Mouse (Mus musculus) regulatory T cell (primary cell): Measurements from ENCODE around the gene Csrnp2.
"Not testable (repeated sequence)": the region's sequence is repeated elsewhere in the genome, so short reads cannot be mapped to it uniquely, and the experiment has no call there.

Experiments
- in situ Hi-C: fragments of 300-600 bp; cut with MboI, MseI; formaldehyde crosslinking; loops from one replicate; pipeline ENCODE4 v1.15.1; 2025; ENCODE audit warnings: high pct_unique_total_duplicates

Csrnp2 gene

DNA sequence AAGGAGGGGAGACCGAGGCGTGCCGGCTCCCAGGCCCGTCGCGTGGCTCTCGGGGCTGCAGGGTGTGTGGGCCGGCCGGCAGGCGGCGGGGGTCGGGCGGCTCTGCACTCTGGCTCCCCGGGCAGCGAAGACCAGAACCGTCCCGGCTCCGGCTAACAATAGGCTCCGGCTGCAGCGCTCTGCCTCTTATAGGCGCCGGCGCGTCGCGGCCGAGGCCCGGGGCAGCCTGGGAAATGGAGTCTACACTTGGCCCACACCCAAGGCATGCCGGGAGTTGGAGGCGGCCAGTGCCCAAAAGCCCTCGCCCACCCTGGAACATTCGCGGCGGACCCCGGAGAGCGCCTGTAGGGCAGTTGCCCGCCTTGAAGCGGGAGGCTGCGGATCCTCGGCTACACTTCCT lies at the start of gene Csrnp2:
Csrnp2 (minus strand) TSS at position 387 of the 400 bp plus-strand sequence.
- in situ Hi-C loops = loop anchor here (10.0 kb wide), 1 partner anchor 1250 kb away; the partner anchor contains the start of gene Krt71

DNA sequence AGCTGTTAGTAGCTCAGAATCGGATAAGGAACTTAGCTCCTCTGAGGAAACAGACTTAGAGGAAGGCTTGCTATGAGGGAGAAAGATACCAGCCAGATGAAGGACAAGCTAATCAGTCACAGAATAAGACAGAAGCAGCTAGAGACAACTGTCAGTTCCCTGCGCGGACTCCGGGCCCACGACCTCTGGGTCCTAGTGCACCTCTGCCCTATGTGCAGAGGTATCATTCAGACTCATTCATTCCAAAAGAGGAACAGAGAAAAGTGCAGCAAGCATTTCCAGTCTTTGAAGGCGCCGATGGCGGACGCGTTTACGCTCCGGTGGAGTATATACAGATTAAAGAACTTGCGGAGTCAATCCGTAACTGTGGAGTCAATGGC lies 48.4 kb upstream of the Csrnp2 start:
- in situ Hi-C loops = not testable (repeated sequence)

DNA sequence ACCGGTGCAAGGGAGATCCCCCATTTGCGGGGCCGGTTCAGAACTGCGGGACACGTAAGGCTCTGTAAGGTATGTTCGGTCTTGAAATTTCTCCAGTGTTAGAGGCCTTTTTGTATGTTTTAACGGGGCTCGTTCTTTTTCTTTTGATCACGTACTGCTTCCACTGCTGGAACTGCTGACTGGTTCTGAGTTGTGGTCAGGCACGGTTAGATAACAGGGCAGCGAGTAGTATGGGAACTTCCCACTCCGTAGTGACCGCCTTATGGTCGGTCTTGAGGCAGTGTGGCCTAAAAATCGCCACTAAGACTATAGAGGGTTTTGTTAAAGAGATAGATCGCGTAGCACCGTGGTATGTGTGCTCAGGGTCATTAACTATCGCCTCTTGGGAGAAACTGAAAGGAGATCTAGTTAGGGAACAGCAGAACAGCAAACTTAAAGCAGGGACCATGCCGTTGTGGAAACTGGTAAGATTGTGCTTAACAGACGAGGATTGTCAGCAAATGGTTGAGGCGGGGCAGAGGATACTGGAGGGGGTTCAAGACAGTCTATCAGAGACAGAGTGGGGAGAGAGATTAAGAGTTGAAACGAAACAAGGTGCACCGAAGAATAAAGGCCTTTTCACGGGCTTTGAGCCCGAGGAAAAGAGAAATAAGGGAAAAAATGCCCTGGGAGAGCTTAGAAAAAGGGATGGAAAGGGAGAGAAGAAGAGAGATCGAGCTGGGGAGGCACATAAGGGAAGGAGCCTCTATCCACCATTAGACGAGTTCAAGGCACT lies 47.8 kb upstream of the Csrnp2 start:
- in situ Hi-C loops = not testable (repeated sequence)

DNA sequence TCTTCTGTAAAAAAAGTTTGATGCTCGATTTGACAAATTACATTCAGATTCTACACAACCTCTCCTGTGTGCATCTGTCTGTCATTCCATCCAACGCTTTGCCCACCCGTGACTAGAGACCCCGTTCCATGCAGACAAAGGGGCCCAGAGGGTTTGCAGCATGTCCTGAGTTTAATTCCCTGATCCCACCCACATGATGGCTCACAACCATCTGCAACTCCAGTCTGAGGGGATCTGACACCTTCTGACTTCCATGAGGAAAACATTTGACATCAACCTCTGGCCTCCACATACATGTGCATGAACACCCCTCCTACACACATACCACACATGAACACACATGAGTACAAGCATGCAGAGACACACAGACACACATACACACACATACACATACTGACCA lies 46.1 kb upstream of the Csrnp2 start:
- in situ Hi-C loops = no loop called here

DNA sequence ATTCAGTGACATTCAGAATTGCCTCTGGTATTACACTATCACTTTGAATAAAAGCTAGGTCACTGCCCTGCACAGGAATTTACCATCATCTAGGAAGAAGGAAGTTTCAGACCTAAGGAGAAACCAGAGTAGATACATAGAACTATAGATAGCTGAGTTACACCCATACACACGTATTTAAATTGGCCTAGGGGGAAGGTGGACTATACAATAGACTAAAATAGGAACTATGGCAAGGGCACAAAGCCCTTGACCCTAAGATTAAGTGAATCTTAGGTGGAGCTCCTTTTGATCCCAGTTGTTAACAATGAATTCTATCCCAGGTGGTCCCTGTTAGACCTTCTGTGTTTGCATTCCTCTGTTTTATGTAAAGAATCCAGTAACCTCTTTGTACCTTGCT lies 45.7 kb upstream of the Csrnp2 start:
- in situ Hi-C loops = not testable (repeated sequence)

DNA sequence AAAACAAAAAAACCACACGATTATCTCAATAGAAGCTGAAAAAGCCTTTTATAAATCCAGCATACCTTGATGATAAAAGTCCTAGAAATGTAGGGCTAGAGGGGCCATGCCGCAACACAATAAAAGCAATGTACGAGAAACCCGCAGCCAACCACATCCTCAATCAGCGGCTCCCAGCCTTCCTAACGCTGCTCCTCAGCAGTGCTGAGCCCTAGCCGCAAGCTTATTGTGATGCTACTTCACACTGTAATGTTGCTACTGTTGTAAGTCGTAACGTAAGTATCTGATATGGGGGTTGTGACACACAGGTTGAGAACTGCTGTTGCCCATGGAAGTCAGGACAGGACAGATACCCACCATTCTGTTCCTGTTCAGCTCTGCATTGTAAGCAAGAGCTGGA lies 44.1 kb upstream of the Csrnp2 start:
- in situ Hi-C loops = loop anchor here (5.0 kb wide), 1 partner anchor 38 kb away; no protein-coding TSS in a partner anchor

DNA sequence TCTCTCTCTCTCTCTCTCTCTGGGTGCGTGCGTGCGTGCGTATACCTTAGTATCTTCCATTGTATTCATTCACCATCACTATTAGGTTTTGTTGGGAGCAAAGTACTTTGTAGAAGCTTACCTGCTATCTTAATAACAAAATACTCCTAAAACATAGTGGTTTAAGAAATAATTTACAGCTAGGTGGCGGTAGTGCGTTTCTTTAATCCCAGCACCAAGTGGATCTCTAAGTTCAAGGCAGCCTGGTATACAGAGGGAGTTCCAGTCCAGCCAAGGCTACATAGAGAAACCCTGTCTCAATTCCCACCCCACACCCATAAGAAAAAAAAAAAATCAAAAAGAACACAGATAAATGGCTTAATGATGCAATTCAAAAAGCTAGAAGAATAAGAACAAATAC lies 42.6 kb upstream of the Csrnp2 start:
- in situ Hi-C loops = loop anchor here (5.0 kb wide), 1 partner anchor 39 kb away; no protein-coding TSS in a partner anchor

DNA sequence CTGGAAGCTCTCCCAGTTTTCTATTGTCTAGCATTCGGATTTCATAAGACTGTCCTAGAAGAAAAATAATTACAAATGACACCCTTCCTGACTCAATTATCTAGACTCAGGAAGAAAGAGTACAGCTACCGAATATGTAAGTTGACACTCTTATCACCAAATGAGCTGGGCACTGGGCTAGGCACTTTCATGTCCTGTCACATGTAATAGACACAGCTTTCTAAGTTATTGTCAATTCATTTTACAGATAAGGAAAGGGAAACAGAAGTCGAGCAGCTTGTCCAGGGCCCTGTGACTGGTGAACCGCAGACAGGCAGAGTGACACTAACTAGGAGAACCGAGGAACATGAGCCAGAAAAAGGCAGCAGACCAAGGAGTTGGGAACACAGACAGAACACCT lies 32.6 kb upstream of the Csrnp2 start:
- in situ Hi-C loops = loop anchor here (10.0 kb wide), 1 partner anchor 163 kb away; the partner anchor contains the start of gene Higd1c

DNA sequence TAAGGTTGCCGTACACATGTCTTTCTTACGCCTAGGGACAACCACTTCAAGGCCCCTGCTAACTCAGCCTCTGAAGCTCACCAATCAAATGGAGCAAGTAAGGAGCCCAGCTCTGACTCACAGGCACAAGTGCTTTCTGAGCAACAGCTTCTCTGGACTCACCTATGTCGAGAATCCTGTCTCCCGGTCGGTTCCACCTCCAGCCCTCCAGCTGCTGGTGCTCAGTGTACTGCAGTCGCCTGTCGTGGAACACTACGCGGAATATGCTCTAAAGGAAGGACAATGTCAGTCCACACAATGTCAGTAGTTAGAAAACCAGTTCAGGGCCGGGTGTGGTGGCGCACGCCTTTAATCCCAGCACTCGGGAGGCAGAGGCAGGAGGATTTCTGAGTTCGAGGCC lies 30.1 kb upstream of the Csrnp2 start:
- in situ Hi-C loops = loop anchor here (10.0 kb wide), 1 partner anchor 161 kb away; the partner anchor contains the start of gene Higd1c

DNA sequence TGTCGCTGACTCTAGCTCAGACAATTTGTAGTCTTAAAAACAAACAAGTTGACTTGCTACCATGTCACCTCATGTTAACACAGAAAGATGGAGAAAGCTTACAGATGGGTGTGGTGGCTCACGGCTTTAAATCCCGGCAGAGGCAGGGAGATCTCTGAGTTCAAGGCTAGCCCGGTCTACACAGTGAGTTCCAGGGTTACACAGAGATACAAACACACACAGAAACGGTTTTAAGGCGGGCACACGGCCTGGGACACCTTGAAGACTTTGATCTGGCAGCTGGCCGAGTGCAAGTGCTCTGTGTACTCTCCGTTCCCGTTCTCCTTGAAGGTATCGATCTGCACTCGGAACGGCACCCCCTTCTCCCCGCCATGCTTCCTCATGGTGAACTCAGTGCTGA lies 25.0 kb upstream of the Csrnp2 start:
- in situ Hi-C loops = loop anchor here (10.0 kb wide), 1 partner anchor 156 kb away; the partner anchor contains the start of gene Higd1c

DNA sequence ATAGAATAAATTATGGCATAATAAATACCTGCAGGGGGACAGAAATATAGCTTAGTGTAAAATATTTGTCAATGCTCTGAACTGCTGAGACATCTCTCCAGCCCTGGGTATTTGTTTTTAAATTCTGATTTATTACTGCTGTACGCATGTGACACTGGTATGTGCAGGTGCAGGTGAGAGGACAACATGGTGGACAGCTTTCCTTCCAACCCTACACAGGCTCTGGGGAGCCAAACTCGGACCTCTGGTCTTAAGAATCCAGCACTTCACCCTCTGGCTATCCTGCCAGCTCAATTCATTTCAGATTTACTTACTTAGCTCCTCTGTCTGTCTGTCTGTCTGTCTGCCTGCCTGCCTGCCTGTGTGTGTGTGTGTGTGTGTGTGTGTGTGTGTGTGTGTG lies 19.8 kb upstream of the Csrnp2 start:
- in situ Hi-C loops = no loop called here

DNA sequence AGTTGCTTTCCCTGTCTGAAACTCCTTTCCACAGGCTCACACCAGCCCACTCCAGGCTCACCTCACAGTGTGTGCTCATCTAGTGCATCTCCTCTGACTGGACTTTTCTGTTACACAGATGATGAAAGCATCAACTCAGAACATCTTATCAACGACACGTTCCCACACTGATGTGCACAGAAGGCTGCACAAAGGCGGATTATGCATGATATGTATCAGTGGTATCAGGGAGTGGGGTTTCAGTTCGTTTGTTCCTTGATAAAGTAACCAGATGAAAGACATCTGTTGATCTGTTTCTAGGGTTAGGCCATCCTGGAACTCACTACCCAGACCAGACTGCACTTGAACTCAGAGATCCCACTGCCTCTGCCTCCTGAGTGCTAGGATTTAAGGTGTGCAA lies 18.1 kb upstream of the Csrnp2 start:
- in situ Hi-C loops = no loop called here

DNA sequence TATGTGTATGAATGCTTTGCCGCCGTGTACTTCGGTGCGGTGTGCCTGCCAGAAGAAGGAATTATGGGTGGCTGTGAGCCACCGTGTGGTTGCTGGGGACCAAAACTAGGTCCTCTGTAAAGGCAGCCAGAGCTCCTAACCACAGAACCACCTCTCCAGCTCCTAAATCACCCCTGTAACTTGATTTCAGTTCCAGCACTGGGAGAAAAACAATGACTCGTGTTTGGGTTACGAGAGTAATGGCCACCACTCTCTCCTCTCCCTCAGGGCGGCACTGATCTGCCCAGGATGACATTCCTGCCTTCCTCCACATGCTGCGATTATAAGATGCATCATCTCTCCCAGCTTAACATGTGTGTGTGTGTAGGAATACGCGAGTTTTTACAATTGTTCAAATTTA lies 14.8 kb upstream of the Csrnp2 start:
- in situ Hi-C loops = no loop called here

DNA sequence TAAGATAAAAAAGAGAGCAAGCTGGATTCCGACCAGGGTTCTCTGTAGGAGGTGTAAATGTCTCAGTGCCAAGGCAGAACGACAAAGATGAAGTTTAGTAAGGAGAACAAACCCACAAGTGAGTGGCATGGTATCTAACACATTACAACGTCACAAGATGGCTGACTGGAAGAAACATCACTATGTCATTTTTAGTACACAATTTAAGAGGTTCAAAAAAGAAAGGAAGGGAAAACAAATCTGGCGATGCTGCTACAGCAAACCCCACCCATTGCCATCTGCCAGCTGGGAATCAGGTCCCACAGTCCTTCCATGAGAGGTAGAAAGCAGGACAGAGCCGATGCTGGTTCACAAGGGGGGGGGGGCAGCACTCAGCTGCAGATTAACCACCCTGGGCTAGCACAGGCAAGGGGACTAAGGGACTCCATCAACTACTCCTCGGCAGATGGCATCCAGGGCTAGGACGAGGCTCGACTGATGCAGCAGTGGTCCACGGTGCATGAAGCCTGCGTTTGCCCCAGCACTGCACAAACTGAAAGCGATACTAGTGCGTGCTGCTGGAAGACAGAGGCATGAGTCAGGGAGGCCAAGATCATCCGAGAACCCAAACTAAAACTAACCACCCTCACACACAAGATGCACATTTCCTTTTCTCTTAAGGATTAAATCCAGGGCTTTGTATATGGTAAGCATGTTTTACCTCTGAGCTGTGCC lies 13.3 kb upstream of the Csrnp2 start:
- in situ Hi-C loops = no loop called here

DNA sequence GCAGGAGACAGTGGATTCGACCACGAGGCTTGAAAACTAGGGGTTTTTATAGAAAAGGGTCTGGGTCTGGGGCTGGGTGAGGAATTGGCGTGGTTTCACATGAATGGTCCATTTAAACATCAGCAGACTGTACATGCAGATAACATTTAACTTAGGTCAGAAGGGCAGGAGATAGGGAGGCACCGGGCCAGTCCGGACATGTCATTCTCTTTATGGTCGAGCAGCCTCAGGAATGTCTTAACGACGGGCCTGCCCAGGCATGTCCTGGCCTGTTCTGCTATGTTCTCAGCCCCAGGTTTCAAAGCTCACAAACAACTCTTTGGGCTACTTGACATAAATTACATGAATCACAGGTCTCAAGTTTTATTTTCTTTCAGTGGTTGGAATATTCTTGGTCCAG lies 4.2 kb upstream of the Csrnp2 start:
- in situ Hi-C loops = loop anchor here (10.0 kb wide), 1 partner anchor 1245 kb away; the partner anchor contains the start of gene Krt71

DNA sequence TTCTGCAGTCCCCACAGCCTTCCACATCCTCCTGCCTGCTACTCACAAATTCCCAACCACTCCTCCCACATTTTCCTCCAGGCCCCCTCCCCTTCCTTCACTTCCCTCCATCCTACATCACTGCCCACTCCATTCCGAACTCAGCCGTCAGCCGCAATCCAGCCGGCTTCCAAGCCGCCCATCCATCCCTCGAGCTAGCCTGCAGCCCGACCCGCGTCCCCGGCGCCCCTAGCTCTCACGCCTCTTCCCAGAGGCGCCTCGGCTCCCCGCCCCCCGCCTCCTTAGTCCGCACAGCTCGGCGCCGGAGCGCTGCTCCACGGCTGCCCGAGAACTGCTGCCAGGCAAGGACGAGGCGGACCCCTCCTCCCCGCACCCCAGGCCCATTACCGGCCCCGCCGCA lies 641 bp downstream of the Csrnp2 start:
- in situ Hi-C loops = loop anchor here (10.0 kb wide), 1 partner anchor 1250 kb away; the partner anchor contains the start of gene Krt71

DNA sequence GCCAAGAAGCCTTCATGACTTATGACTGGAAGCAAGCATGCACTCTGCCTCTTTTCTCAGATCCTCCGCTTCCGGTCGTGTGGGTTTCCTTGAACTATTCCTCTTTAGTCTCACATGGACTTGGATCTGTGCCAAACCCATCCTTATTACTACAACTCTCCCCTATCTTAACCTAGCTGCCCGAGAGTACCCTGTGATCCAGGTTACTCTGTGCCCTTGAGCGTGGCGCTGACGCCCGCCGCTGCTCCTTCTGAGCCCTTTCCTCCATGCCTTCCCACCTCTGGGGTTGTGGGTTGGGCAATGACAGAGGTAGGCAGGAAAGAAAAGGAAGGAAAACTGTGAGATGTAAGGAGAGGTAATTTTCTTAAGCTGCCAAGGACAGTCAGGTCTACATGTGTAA lies 3.3 kb downstream of the Csrnp2 start:
- in situ Hi-C loops = loop anchor here (10.0 kb wide), 1 partner anchor 1253 kb away; the partner anchor contains the start of gene Krt71

DNA sequence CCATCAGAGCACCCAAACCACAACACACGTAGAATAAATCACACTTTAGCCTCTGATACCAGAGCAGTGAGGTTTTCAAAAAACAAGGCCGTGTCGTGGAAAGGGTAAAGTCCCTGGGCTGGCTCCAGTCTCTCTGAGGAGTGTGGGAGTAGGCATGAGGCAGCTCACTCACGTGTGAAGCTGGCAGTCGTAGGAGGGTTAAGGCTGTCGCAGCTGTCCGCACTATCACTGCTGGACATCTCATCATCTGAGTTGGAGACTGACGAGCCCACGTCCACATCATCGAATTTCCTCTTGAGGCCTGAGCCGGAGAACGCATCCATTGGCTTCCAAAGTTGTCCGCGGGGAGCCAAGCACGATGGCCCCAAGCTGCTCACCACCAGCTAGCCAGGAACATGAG lies 6.0 kb downstream of the Csrnp2 start:
- in situ Hi-C loops = no loop called here

DNA sequence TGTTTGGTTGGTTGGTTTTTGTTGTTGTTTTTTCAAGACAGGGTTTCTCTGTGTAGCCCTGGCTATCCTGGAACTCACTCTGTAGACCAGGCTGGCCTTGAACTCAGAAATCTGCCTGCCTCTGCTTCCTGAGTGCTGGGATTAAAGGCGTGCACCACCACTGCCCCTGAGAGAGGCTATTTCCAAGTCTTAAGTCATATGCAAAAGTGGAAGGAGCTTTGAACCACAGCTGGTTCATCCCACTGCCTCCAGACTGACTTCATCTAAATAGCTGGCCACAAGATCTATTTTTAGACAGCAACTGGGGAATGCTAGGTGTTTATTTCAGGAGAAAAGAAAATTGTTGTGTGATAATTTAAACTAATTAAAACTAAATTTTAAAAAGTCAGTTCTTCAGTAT lies 7.0 kb downstream of the Csrnp2 start:
- in situ Hi-C loops = not testable (repeated sequence)

DNA sequence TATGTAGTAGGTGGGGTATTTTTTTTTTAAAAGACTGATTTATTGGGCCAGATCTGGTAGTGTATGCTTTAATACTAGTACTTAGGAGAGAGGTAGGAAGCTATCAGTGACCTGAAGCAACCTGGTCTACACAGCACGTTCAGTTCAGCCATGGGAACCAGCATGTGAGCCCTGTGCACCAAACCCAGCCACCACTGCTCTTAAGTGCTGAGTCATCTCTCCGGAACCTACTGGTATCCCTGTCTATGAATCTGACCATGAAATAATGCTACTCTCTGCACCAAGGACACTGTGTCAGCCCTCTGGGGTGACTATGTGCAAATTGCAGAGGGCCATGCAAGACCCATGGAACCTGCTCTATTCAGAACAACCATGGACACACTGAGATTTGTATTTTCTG lies 8.2 kb downstream of the Csrnp2 start:
- in situ Hi-C loops = no loop called here

DNA sequence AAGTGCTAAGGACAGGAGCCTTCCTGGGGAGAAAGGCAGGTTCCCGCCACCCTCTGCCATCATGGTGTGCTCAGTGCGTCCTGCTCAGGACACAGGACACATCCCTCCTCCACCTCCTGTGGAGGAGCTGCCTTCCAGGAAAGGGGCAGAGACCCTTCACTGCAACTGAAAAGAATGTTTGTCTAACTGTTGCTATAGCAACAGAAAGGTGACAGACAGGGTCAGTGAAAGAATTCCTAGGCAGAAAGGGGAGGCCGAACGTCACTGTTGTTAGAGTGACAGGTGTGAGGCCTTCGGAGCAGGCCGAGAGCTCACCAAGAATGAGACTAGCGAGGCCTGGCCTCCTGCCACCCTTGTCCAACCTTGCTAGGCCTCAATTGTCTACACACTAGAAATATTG lies 8.8 kb downstream of the Csrnp2 start:
- in situ Hi-C loops = no loop called here

DNA sequence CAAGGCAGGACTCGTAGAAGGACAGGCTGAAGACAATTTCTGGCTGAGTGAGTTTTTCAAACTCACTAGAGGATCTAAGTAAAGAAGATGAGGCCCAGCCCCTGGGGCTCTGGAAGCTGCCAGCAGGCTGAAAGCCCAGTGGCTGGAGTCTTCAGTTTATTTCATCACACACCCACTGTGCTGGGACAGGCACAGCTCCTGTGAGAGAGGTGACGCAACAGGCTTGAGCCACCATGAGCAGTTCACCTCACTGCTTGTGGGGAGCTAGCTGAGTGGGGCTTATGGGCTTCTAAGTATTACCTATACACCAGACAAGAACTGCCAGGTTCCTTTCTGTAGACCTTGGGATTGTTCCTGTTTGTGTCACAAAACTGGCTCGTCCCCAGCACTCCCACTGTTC lies 9.7 kb downstream of the Csrnp2 start:
- in situ Hi-C loops = no loop called here

DNA sequence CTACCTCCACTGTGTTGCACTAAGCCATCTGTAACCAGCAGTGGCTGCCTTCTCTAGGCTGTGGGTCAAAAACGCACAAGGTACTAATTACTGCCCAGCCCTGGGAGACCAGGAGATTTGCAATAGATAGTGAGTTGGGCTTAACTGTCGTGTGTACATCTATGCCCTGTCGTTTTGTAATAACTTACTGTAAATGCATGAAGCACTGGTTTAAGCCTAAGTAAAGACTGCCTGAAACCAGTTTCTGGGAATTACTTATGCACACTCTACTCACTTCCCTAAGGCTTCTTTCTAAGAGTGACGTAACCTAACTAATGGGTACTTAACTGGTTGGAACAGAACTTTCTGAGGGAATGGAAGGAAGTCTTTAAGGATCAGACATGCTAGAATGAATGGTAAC lies 16.4 kb downstream of the Csrnp2 start:
- in situ Hi-C loops = no loop called here
